Mouse (Mus musculus): ENCODE data around the gene Gpr55.

- TF ChIP-seq ZC3H11A (IDR thresholded peaks at IDR 0.05; ENCODE audit: borderline replicate concordance, low read depth, low read length) = no peak
- TF ChIP-seq ZNF384 (IDR thresholded peaks at IDR 0.05; ENCODE audit: low read depth, low read length) = no peak
- no peak for TF ChIP-seq MAFK (IDR thresholded peaks at IDR 0.05; ENCODE audit: insufficient read depth, low read depth, low read length)
Measured at GRCm38 (mm10) chr1:85901516-85902107, 59.2 kb downstream of the Gpr55 start.

Measured in ES-E14 (cell line).